Mouse (Mus musculus) liver, embryonic 15.5 days (tissue): Measurements from ENCODE around the gene Srsy. TPM values are rescaled to one million over a fixed set of nuclear protein-coding genes. Genes with fewer than 3 reads are reported as not detected.
"Not testable (repeated sequence)": the region's sequence is repeated elsewhere in the genome, so short reads cannot be mapped to it uniquely, and the experiment has no call there.

ENCODE experiments used
- ATAC-seq: fragments of 200-750 bp; cut with Nextera tagmentation; 2 replicates; pipeline ENCODE4 v1.8.0; 2017; ENCODE audit warnings: moderate number of reproducible peaks, mild to moderate bottlenecking, moderate library complexity; ENCODE audit not compliant: insufficient read depth
- H3K27ac ChIP-seq: fragments of 300-500 bp; sonication (generic); replicated peaks from 2 replicates; pipeline ENCODE4 v1.5.1; 2015; ENCODE audit warnings: mild to moderate bottlenecking, inconsistent platforms
- H3K27me3 ChIP-seq: fragments of 300-500 bp; sonication (generic); 2 replicates; pipeline ENCODE4 v1.6.1; 2015; ENCODE audit warnings: mild to moderate bottlenecking, inconsistent platforms
- H3K36me3 ChIP-seq: fragments of 300-500 bp; sonication (generic); replicated peaks from 2 replicates; pipeline ENCODE4 v1.6.1; 2015; ENCODE audit warnings: moderate library complexity, mild to moderate bottlenecking, inconsistent platforms
- H3K4me1 ChIP-seq: fragments of 300-500 bp; sonication (generic); replicated peaks from 2 replicates; pipeline ENCODE4 v1.6.1; 2015; ENCODE audit warnings: inconsistent platforms
- H3K4me2 ChIP-seq: fragments of 300-500 bp; sonication (generic); 2 replicates; pipeline ENCODE4 v1.6.1; 2015; ENCODE audit warnings: moderate library complexity, mild to moderate bottlenecking, inconsistent platforms
- H3K4me3 ChIP-seq: fragments of 300-500 bp; sonication (generic); replicated peaks from 2 replicates; pipeline ENCODE4 v1.5.1; 2015; ENCODE audit warnings: mild to moderate bottlenecking, inconsistent platforms
- H3K9ac ChIP-seq: fragments of 300-500 bp; sonication (generic); 2 replicates; pipeline ENCODE4 v1.6.1; 2015; ENCODE audit warnings: moderate library complexity, mild to moderate bottlenecking, inconsistent platforms
- H3K9me3 ChIP-seq: fragments of 300-500 bp; sonication (generic); replicated peaks from 2 replicates; pipeline ENCODE4 v1.6.1; 2016; ENCODE audit warnings: inconsistent platforms
- WGBS: fragments of 180-500 bp; shearing (Covaris S2); methylation state at CpG from one replicate; pipeline ENCODE4 v1.1.7; 2015; ENCODE audit warnings: mixed read lengths; ENCODE audit not compliant: insufficient replicate concordance; 5-methylcytosine and 5-hydroxymethylcytosine counted together
- polyA plus RNA-seq: library from polyadenylated mRNA; unstranded; fragments of >200 nt; fragmentation: Nextera tagmentation; extraction: Ambion mirVana; gene quantifications from 2 replicates; pipeline ENCODE4 v1.2.1, GENCODE M21; 2015

Gene Srsy
- polyA plus RNA-seq = not detected in 2 replicates

DNA sequence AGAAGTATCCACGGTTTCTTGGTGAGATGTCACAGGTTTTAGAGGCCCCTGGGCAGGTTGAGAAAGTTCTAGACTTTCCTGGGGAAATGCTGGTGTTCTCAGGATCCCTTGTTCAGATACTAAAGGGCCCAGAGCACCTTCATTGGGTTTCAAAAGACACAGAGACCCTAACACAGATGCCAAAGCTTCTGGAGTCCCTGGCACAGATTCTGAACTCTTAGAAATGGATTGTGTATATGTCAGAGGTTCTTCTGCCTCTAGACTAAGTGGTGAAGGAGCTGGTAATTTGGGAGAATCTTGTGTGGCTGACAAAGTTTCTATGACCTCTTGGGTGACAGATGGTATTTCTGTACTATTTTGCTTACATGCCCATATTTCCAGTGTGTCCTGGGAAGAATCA is at the start of gene Srsy:
Srsy (minus strand) TSS at position 101 of the 400 bp plus-strand sequence.
- ATAC-seq, H3K4me2 ChIP-seq: not testable (repeated sequence)
- WGBS = no CpG with 5 or more reads among the region's 1 CpGs

More for the DNA sequence above, at the start of gene Srsy:
- not testable (repeated sequence) for H3K27ac ChIP-seq, H3K4me3 ChIP-seq, H3K9me3 ChIP-seq, H3K9ac ChIP-seq, H3K36me3 ChIP-seq, H3K4me1 ChIP-seq, H3K27me3 ChIP-seq

Other genes with a start within 250 kb of the Srsy start
- gene Gm21904, start 91.1 kb downstream of the Srsy start, polyA plus RNA-seq = not detected in 2 replicates
- gene Gm20772, start 62.6 kb downstream of the Srsy start, polyA plus RNA-seq = not detected in 2 replicates
- not detected in 2 replicates for gene Gm20831, start 62.6 kb downstream of the Srsy start, polyA plus RNA-seq
- gene Gm21764, start 124.5 kb upstream of the Srsy start, polyA plus RNA-seq = not detected in 2 replicates
- not detected in 2 replicates for gene Ssty1, start 151.8 kb upstream of the Srsy start, polyA plus RNA-seq